Mouse (Mus musculus): ENCODE data around the gene Vmn1r228. TPM values are rescaled to one million over a fixed set of nuclear protein-coding genes. Genes with fewer than 3 reads are reported as not detected.

Vmn1r228 gene
- not detected in 2 replicates for polyA plus RNA-seq (2016; fragmentation: Nextera tagmentation; extraction: Ambion mirVana)

GRCm38 (mm10) chr17:20786057-20786456, at the start of gene Vmn1r228:
Gene Vmn1r228, minus strand, starts transcription at chr17:20786157.
- Histone ChIP-seq H3K4me1 (no peaks in the 10 kb centered on the region), H3K4me2 (replicated peaks) (no peak within 1 kb of the TSS), H3K27me3 (no peaks in the 10 kb centered on the region), H3K9ac (no peak within 1 kb of the TSS), H3K27ac (no peak within 1 kb of the TSS), H3K4me3 (no peak within 1 kb of the TSS), H3K9me3 (replicated peaks) (peaks cover 11% of the 10 kb centered on the region), H3K36me3 (no peaks in the 10 kb centered on the region)
- ATAC-seq (ENCODE audit: low FRiP score), result no peak

GRCm38 (mm10) chr17:20811255-20811654, 25.3 kb upstream of the Vmn1r228 start, which contains the start of gene Vmn1r229:
Gene Vmn1r229, plus strand, starts transcription at chr17:20811555.
- WGBS, result 62% methylated on average over 1 of the region's 1 CpGs
- Histone ChIP-seq H3K36me3 (no peaks in the 10 kb centered on the region), H3K27me3 (no peaks in the 10 kb centered on the region), H3K4me3 (no peak within 1 kb of the TSS), H3K4me1 (no peaks in the 10 kb centered on the region), H3K9me3 (replicated peaks) (peaks cover 9% of the 10 kb centered on the region; the same call in 1 of the 2 replicates), H3K9ac (no peak within 1 kb of the TSS), H3K4me2 (replicated peaks) (no peak within 1 kb of the TSS), H3K27ac (no peak within 1 kb of the TSS)
- ATAC-seq (ENCODE audit: low FRiP score), result no peak

DNA sequence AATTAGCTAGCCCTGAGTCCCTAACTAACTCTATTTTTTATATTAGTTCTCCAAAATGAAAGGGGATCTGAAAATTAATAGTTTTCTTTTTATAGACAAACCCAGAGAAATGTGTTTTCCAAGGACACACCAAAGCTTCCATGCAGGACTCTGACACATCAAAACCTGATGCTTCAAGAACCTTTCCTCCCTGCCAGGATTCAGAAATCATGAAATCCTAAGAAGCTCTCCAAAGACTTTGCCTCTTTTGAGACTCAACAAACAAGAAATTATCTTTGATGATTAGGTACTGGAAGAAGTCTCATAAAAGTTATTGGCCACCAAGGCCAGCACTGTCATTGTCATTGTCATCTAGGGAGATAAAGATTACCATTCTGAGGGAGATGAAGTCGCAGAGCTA, 56.4 kb downstream of the Vmn1r228 start, which contains the start of gene Vmn1r227:
Gene Vmn1r227, plus strand, starts transcription at position 301 of the 400 bp plus-strand sequence.
- Histone ChIP-seq H3K36me3 (no peaks in the 10 kb centered on the region), H3K27me3 (no peaks in the 10 kb centered on the region), H3K4me3 (no peak within 1 kb of the TSS), H3K9me3 (replicated peaks) (peaks cover 7% of the 10 kb centered on the region; the same call in 1 of the 2 replicates), H3K27ac (no peak within 1 kb of the TSS), H3K9ac (no peak within 1 kb of the TSS), H3K4me1 (no peaks in the 10 kb centered on the region), H3K4me2 (replicated peaks) (no peak within 1 kb of the TSS)
- WGBS, result 41% methylated on average over 1 of the region's 1 CpGs
- ATAC-seq (ENCODE audit: low FRiP score), result no peak

Other genes starting within 250 kb of the Vmn1r228 start
- not detected in 2 replicates for gene Vmn2r109, start 221.4 kb downstream of the Vmn1r228 start, polyA plus RNA-seq (2016; fragmentation: Nextera tagmentation; extraction: Ambion mirVana)
- 0.03 TPM in 1 of 2 replicates, not detected in the other for gene Vmn2r110, start 189.7 kb downstream of the Vmn1r228 start, polyA plus RNA-seq (2016; fragmentation: Nextera tagmentation; extraction: Ambion mirVana)
- gene Fpr-rs3, start 161.3 kb downstream of the Vmn1r228 start, polyA plus RNA-seq (2016; fragmentation: Nextera tagmentation; extraction: Ambion mirVana), result not detected in 2 replicates
- gene Vmn1r226, start 103.3 kb downstream of the Vmn1r228 start, polyA plus RNA-seq (2016; fragmentation: Nextera tagmentation; extraction: Ambion mirVana), result not detected in 2 replicates
- not detected in 2 replicates for gene Vmn1r227, start 56.3 kb downstream of the Vmn1r228 start, polyA plus RNA-seq (2016; fragmentation: Nextera tagmentation; extraction: Ambion mirVana)
- gene Vmn1r229, start 25.4 kb upstream of the Vmn1r228 start, polyA plus RNA-seq (2016; fragmentation: Nextera tagmentation; extraction: Ambion mirVana), result 0.03 TPM in 1 of 2 replicates, not detected in the other
- gene Vmn1r230, start 54.3 kb upstream of the Vmn1r228 start, polyA plus RNA-seq (2016; fragmentation: Nextera tagmentation; extraction: Ambion mirVana), result not detected in 2 replicates
- not detected in 2 replicates for gene Vmn1r231, start 118.9 kb upstream of the Vmn1r228 start, polyA plus RNA-seq (2016; fragmentation: Nextera tagmentation; extraction: Ambion mirVana)
- gene Vmn1r232, start 133.6 kb upstream of the Vmn1r228 start, polyA plus RNA-seq (2016; fragmentation: Nextera tagmentation; extraction: Ambion mirVana), result not detected in 2 replicates
- gene Ppp2r1a, start 159.2 kb upstream of the Vmn1r228 start, polyA plus RNA-seq (2016; fragmentation: Nextera tagmentation; extraction: Ambion mirVana), result 490 and 499 TPM in 2 replicates
- gene Vmn1r233, start 210.3 kb upstream of the Vmn1r228 start, polyA plus RNA-seq (2016; fragmentation: Nextera tagmentation; extraction: Ambion mirVana), result not detected in 2 replicates
- gene Zfp160, start 222.7 kb upstream of the Vmn1r228 start, polyA plus RNA-seq (2016; fragmentation: Nextera tagmentation; extraction: Ambion mirVana), result 18.7 and 19.8 TPM in 2 replicates

Measured in hindbrain, embryonic 12.5 days (tissue).